Mouse (Mus musculus) forebrain, embryonic 10.5 days (tissue): ENCODE results near the gene Depdc7. TPM values are rescaled to one million over a fixed set of nuclear protein-coding genes. Genes with fewer than 3 reads are reported as not detected.

ENCODE experiments used
- DNase-seq: peaks from one replicate; pipeline ENCODE4 v3.0.0-alpha.2; 2017; ENCODE audit warnings: low spot score; ENCODE audit errors: extremely low spot score
- H3K27ac ChIP-seq: fragments of 300-500 bp; sonication (generic); 2 replicates; pipeline ENCODE4 v1.5.1; 2016; ENCODE audit warnings: mild to moderate bottlenecking
- H3K27me3 ChIP-seq: fragments of 300-500 bp; sonication (generic); 2 replicates; pipeline ENCODE4 v1.6.1; 2016; ENCODE audit warnings: mild to moderate bottlenecking; ENCODE audit not compliant: poor library complexity, severe bottlenecking
- H3K36me3 ChIP-seq: fragments of 300-500 bp; sonication (generic); replicated peaks from 2 replicates; pipeline ENCODE4 v1.6.1; 2016; ENCODE audit warnings: mild to moderate bottlenecking, moderate library complexity
- H3K4me1 ChIP-seq: fragments of 300-500 bp; sonication (generic); 2 replicates; pipeline ENCODE4 v1.6.1; 2016
- H3K4me3 ChIP-seq: fragments of 300-500 bp; sonication (generic); 2 replicates; pipeline ENCODE4 v1.5.1; 2016; ENCODE audit warnings: mild to moderate bottlenecking, moderate library complexity
- H3K9me3 ChIP-seq: fragments of 300-500 bp; sonication (generic); 2 replicates; pipeline ENCODE4 v1.6.1; 2016; ENCODE audit warnings: mild to moderate bottlenecking, moderate library complexity
- WGBS: fragments of 180-500 bp; shearing (Covaris S2); methylation state at CpG from one replicate; pipeline ENCODE4 v1.1.7; 2016; 5-methylcytosine and 5-hydroxymethylcytosine counted together
- polyA plus RNA-seq: library from polyadenylated mRNA; unstranded; fragments of >200 nt; fragmentation: Nextera tagmentation; extraction: Ambion mirVana; gene quantifications from 2 replicates; pipeline ENCODE4 v1.2.1, GENCODE M21; 2016

Depdc7 gene
- polyA plus RNA-seq, 1 experiment from 2014 or later, result 3.2 TPM

- Histone ChIP-seq H3K36me3 (no peaks in the 10 kb centered on the region), H3K9me3 (no peaks in the 10 kb centered on the region), H3K4me3 (no peak overlapping the region), H3K4me1 (peaks cover 30% of the 10 kb centered on the region), H3K27me3 (peaks cover 50% of the 10 kb centered on the region), H3K27ac (no peak overlapping the region)
- 61% methylated on average over 7 of the region's 7 CpGs for WGBS
- DNase-seq, result no peak
These were observed 2.3 kb downstream of the Depdc7 start for GRCm38 (mm10) chr2:104740248-104740949.

- peaks cover 30% of the 10 kb centered on the region for H3K4me1 ChIP-seq
- H3K27me3 ChIP-seq, result peaks cover 50% of the 10 kb centered on the region
- H3K9me3 ChIP-seq, result no peaks in the 10 kb centered on the region
- DNase-seq, result no peak
- H3K4me3 ChIP-seq, result no peak overlapping the region
- H3K27ac ChIP-seq, result no peak overlapping the region
- H3K36me3 ChIP-seq, result no peaks in the 10 kb centered on the region
- 88% methylated on average over 2 of the region's 2 CpGs for WGBS
These were observed 3.0 kb downstream of the Depdc7 start for GRCm38 (mm10) chr2:104739691-104740090.

- Histone ChIP-seq H3K9me3 (no peaks in the 10 kb centered on the region), H3K27me3 (peaks cover 18% of the 10 kb centered on the region), H3K27ac (no peak overlapping the region), H3K36me3 (no peaks in the 10 kb centered on the region), H3K4me3 (no peak overlapping the region), H3K4me1 (peaks cover 8% of the 10 kb centered on the region)
- no peak for DNase-seq
- 80% methylated on average over 7 of the region's 7 CpGs for WGBS
These were observed 6.4 kb downstream of the Depdc7 start for GRCm38 (mm10) chr2:104736241-104736640.

DNA sequence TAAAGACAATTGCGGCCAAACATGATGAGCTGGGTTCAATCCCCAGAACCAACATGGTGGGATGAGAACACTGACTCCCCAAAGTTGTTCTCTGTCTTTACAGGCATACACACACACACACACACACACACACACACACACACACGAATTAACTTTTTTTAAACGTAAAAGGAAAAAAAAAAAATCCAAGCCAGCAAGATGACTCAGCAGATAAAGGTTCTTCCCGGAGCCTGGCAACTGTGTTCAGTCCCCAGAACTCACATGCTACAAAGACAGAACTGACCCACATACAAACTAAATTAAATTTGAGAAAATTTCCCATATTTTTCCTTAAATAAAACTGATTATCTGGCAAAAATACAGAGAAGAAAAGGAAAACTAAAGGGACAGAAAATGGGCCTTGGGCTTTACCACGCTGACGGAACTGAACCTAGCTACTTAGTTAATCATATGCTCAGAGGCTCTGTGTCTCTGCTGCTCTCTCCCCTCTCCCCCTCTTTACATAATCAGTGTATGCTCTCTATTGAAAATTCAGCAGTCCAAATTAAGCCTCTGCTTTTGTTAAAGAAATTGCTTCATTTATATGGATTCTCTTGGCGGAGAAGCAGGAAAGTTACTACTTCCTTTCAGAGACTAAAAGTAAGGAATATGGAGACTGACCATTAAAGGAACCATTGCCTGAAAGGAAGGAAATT is 10.0 kb downstream of the Depdc7 start:
- Histone ChIP-seq H3K27ac (0 out of 2 replicates have a peak overlapping the region, but pooled peaks have one; percentile 3), H3K4me1 (no peaks in the 10 kb centered on the region), H3K9me3 (no peaks in the 10 kb centered on the region), H3K36me3 (no peaks in the 10 kb centered on the region), H3K4me3 (no peak overlapping the region), H3K27me3 (no peaks in the 10 kb centered on the region)
- 84% methylated on average over 7 of the region's 7 CpGs for WGBS
- DNase-seq, result no peak

- WGBS, result 91% methylated on average over 9 of the region's 9 CpGs
- H3K36me3 ChIP-seq, result no peaks in the 10 kb centered on the region
- H3K27me3 ChIP-seq, result no peaks in the 10 kb centered on the region
- H3K4me3 ChIP-seq, result no peak overlapping the region
- DNase-seq, result no peak
- H3K9me3 ChIP-seq, result no peaks in the 10 kb centered on the region
- H3K27ac ChIP-seq, result 0 out of 2 replicates have a peak overlapping the region, but pooled peaks have one; percentile 3
- H3K4me1 ChIP-seq, result no peaks in the 10 kb centered on the region
These were observed 10.6 kb downstream of the Depdc7 start for GRCm38 (mm10) chr2:104732033-104732444.

- no peak overlapping the region for H3K4me3 ChIP-seq
- H3K36me3 ChIP-seq, result no peaks in the 10 kb centered on the region
- 78% methylated on average over 1 of the region's 1 CpGs for WGBS
- DNase-seq, result no peak
- no peaks in the 10 kb centered on the region for H3K4me1 ChIP-seq
- no peaks in the 10 kb centered on the region for H3K27me3 ChIP-seq
- no peak overlapping the region for H3K27ac ChIP-seq
- no peaks in the 10 kb centered on the region for H3K9me3 ChIP-seq
These were observed 15.3 kb downstream of the Depdc7 start for GRCm38 (mm10) chr2:104727369-104727768.

DNA sequence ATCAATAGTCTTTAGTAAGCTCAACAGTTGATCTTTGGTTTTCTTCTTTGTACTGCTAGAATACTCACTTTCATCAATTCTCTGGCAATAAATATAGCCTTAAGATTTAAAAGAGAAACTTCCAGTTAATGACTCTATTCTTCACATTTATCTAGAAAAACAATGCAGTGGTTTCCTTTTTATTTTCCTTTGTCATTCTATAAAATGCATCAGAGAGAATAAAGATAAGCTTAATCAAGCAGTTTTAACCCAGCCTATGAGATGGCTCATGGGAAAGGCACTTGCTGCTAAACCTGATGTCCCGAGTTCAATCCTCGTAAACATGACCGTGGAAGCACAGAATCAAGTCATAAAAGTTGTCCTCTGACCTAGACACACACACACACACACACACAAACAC is 20.7 kb downstream of the Depdc7 start:
- H3K4me1 ChIP-seq, result no peaks in the 10 kb centered on the region
- no peaks in the 10 kb centered on the region for H3K27me3 ChIP-seq
- no peak for DNase-seq
- no peaks in the 10 kb centered on the region for H3K36me3 ChIP-seq
- H3K4me3 ChIP-seq, result no peak overlapping the region
- no peak overlapping the region for H3K27ac ChIP-seq
- 86% methylated on average over 3 of the region's 3 CpGs for WGBS
- no peaks in the 10 kb centered on the region for H3K9me3 ChIP-seq

DNA sequence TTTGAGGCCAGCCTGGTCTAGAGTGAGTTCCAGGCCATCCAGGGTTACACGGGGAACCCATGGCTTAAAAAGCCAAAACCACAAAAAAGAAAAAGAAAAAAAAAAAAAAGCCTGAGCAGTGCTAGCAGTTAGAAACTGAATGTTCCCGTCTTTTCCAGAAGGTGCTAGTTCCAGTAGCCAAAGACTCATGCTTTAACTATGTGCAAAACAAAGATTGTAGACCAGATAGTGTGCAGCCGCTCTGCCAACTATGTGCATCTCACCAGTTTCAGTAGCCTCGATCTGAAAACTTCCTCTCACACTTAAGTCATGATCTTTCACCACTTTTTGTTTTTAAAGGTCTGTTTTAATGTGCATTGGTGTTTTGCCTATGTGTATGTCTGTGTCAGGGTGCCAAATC is 24.9 kb downstream of the Depdc7 start:
- H3K9me3 ChIP-seq, result no peaks in the 10 kb centered on the region
- no peak overlapping the region for H3K27ac ChIP-seq
- H3K4me1 ChIP-seq, result peaks cover 7% of the 10 kb centered on the region
- DNase-seq, result no peak
- no peaks in the 10 kb centered on the region for H3K36me3 ChIP-seq
- WGBS, result 91% methylated on average over 4 of the region's 4 CpGs
- peaks cover 16% of the 10 kb centered on the region for H3K27me3 ChIP-seq
- no peak overlapping the region for H3K4me3 ChIP-seq

GRCm38 (mm10) chr2:104717231-104717735 is 25.4 kb downstream of the Depdc7 start:
- no peak overlapping the region for H3K27ac ChIP-seq
- H3K9me3 ChIP-seq, result no peaks in the 10 kb centered on the region
- H3K36me3 ChIP-seq, result no peaks in the 10 kb centered on the region
- DNase-seq, result no peak
- H3K4me1 ChIP-seq, result peaks cover 12% of the 10 kb centered on the region
- H3K27me3 ChIP-seq, result peaks cover 16% of the 10 kb centered on the region
- H3K4me3 ChIP-seq, result no peak overlapping the region
- WGBS, result 88% methylated on average over 2 of the region's 2 CpGs

GRCm38 (mm10) chr2:104716279-104716678 is 26.4 kb downstream of the Depdc7 start, which contains the start of gene Pin1rt1:
Pin1rt1 (minus strand) TSS chr2:104716379.
- peaks cover 22% of the 10 kb centered on the region for H3K4me1 ChIP-seq
- 84% methylated on average over 4 of the region's 4 CpGs for WGBS
- no peaks in the 10 kb centered on the region for H3K36me3 ChIP-seq
- no peak within 1 kb of the TSS for H3K4me3 ChIP-seq
- no peak within 1 kb of the TSS for H3K27ac ChIP-seq
- H3K27me3 ChIP-seq, result peaks cover 16% of the 10 kb centered on the region
- DNase-seq, result no peak
- no peaks in the 10 kb centered on the region for H3K9me3 ChIP-seq

GRCm38 (mm10) chr2:104714254-104714691 is 28.4 kb downstream of the Depdc7 start:
- H3K36me3 ChIP-seq, result no peaks in the 10 kb centered on the region
- WGBS, result 39% methylated on average over 15 of the region's 15 CpGs
- H3K27me3 ChIP-seq, result peaks cover 16% of the 10 kb centered on the region
- no peak for DNase-seq
- peaks cover 37% of the 10 kb centered on the region for H3K4me1 ChIP-seq
- no peaks in the 10 kb centered on the region for H3K9me3 ChIP-seq
- H3K27ac ChIP-seq, result no peak overlapping the region
- no peak overlapping the region for H3K4me3 ChIP-seq

GRCm38 (mm10) chr2:104712486-104712809 is 30.2 kb downstream of the Depdc7 start:
- peak overlapping the region; percentile 93 for H3K4me3 ChIP-seq
- 7% methylated on average over 7 of the region's 7 CpGs for WGBS
- peaks cover 4% of the 10 kb centered on the region; the same call in 1 of the 2 replicates for H3K36me3 ChIP-seq
- no peaks in the 10 kb centered on the region for H3K9me3 ChIP-seq
- H3K4me1 ChIP-seq, result peaks cover 37% of the 10 kb centered on the region
- no peak for DNase-seq
- H3K27ac ChIP-seq, result peak overlapping the region; percentile 98
- peaks cover 16% of the 10 kb centered on the region for H3K27me3 ChIP-seq
